Mouse (Mus musculus): ENCODE measurements around the gene Pcnt. TPM values are rescaled to one million over a fixed set of nuclear protein-coding genes. Genes with fewer than 3 reads are reported as not detected.

Pcnt gene
- total RNA-seq (2015; ENCODE audit: low replicate concordance) (22.4 and 25.0 TPM in 2 replicates), total RNA-seq (2017; ENCODE audit: low replicate concordance) (31.9 and 34.8 TPM in 2 replicates)

- peak; percentile 93 for ATAC-seq (replicated peaks; ENCODE audit: low FRiP score, poor library complexity, severe bottlenecking)
Observed at GRCm38 (mm10) chr10:76442178-76443088, at the start of gene Pcnt. Pcnt (minus strand) TSS chr10:76442786.

- ATAC-seq (replicated peaks; ENCODE audit: low FRiP score, poor library complexity, severe bottlenecking), result no peak
Observed at GRCm38 (mm10) chr10:76489205-76489604, 46.6 kb upstream of the Pcnt start.

GRCm38 (mm10) chr10:76488265-76488664 lies 45.7 kb upstream of the Pcnt start:
- no peak for ATAC-seq (replicated peaks; ENCODE audit: low FRiP score, poor library complexity, severe bottlenecking)

GRCm38 (mm10) chr10:76486302-76486701 lies 43.7 kb upstream of the Pcnt start:
- ATAC-seq (replicated peaks; ENCODE audit: low FRiP score, poor library complexity, severe bottlenecking), result no peak

- ATAC-seq (replicated peaks; ENCODE audit: low FRiP score, poor library complexity, severe bottlenecking), result no peak
Observed at GRCm38 (mm10) chr10:76481480-76481879, 38.9 kb upstream of the Pcnt start.

- no peak for ATAC-seq (replicated peaks; ENCODE audit: low FRiP score, poor library complexity, severe bottlenecking)
Observed at GRCm38 (mm10) chr10:76480851-76481250, 38.3 kb upstream of the Pcnt start.

- ATAC-seq (replicated peaks; ENCODE audit: low FRiP score, poor library complexity, severe bottlenecking), result no peak
Observed at GRCm38 (mm10) chr10:76473759-76474158, 31.2 kb upstream of the Pcnt start.

GRCm38 (mm10) chr10:76468203-76469162 lies 25.9 kb upstream of the Pcnt start, which contains the start of the genes Mcm3ap and Ybey:
Mcm3ap (plus strand) TSS chr10:76468927.
Ybey (minus strand) TSS chr10:76469114.
- peak; percentile 98 for ATAC-seq (replicated peaks; ENCODE audit: low FRiP score, poor library complexity, severe bottlenecking)

- no peak for ATAC-seq (replicated peaks; ENCODE audit: low FRiP score, poor library complexity, severe bottlenecking)
Observed at GRCm38 (mm10) chr10:76462721-76463120, 20.1 kb upstream of the Pcnt start.

- no peak for ATAC-seq (replicated peaks; ENCODE audit: low FRiP score, poor library complexity, severe bottlenecking)
Observed at GRCm38 (mm10) chr10:76462312-76462711, 19.7 kb upstream of the Pcnt start.

GRCm38 (mm10) chr10:76461255-76461654 lies 18.7 kb upstream of the Pcnt start:
- no peak for ATAC-seq (replicated peaks; ENCODE audit: low FRiP score, poor library complexity, severe bottlenecking)

GRCm38 (mm10) chr10:76455289-76455688 lies 12.7 kb upstream of the Pcnt start:
- ATAC-seq (replicated peaks; ENCODE audit: low FRiP score, poor library complexity, severe bottlenecking), result no peak; the same call in 1 of the 2 replicates

GRCm38 (mm10) chr10:76448851-76449250 lies 6.3 kb upstream of the Pcnt start, which contains the start of gene 2610028H24Rik:
2610028H24Rik (plus strand) TSS chr10:76449081.
- ATAC-seq (replicated peaks; ENCODE audit: low FRiP score, poor library complexity, severe bottlenecking), result no peak

GRCm38 (mm10) chr10:76447406-76448229 lies 5.0 kb upstream of the Pcnt start:
- ATAC-seq (replicated peaks; ENCODE audit: low FRiP score, poor library complexity, severe bottlenecking), result no peak

- no peak for ATAC-seq (replicated peaks; ENCODE audit: low FRiP score, poor library complexity, severe bottlenecking)
Observed at GRCm38 (mm10) chr10:76445996-76446681, 3.6 kb upstream of the Pcnt start.

- ATAC-seq (replicated peaks; ENCODE audit: low FRiP score, poor library complexity, severe bottlenecking), result no peak
Observed at GRCm38 (mm10) chr10:76440281-76440680, 2.3 kb downstream of the Pcnt start, which contains the start of gene AC141477.1. AC141477.1 (minus strand) TSS chr10:76440444.

GRCm38 (mm10) chr10:76439107-76439890 lies 3.3 kb downstream of the Pcnt start:
- ATAC-seq (replicated peaks; ENCODE audit: low FRiP score, poor library complexity, severe bottlenecking), result no peak

GRCm38 (mm10) chr10:76433925-76434324 lies 8.7 kb downstream of the Pcnt start:
- no peak for ATAC-seq (replicated peaks; ENCODE audit: low FRiP score, poor library complexity, severe bottlenecking)
